Mouse (Mus musculus) stomach, postnatal 0 days (tissue): ENCODE data around the gene Cnr2. TPM values are rescaled to one million over a fixed set of nuclear protein-coding genes. Genes with fewer than 3 reads are reported as not detected.

ENCODE experiments used
- ATAC-seq: fragments of 200-750 bp; cut with Nextera tagmentation; 2 replicates; pipeline ENCODE4 v1.8.0; 2017; ENCODE audit not compliant: low FRiP score, low TSS enrichment
- DNase-seq: peaks from one replicate; pipeline ENCODE4 v3.0.0-alpha.2; 2016; ENCODE audit warnings: low spot score
- H3K27ac ChIP-seq: fragments of 300-500 bp; sonication (generic); replicated peaks from 2 replicates; pipeline ENCODE4 v1.5.1; 2014; ENCODE audit warnings: mild to moderate bottlenecking, control low read depth
- H3K27me3 ChIP-seq: fragments of 300-500 bp; sonication (generic); 2 replicates; pipeline ENCODE4 v1.6.1; 2014; ENCODE audit warnings: low read length; ENCODE audit not compliant: control insufficient read depth, insufficient read depth
- H3K36me3 ChIP-seq: fragments of 300-500 bp; sonication (generic); 2 replicates; pipeline ENCODE4 v1.6.1; 2014; ENCODE audit warnings: low read length, mixed read lengths; ENCODE audit not compliant: control insufficient read depth, insufficient read depth
- H3K4me1 ChIP-seq: fragments of 300-500 bp; sonication (generic); replicated peaks from 2 replicates; pipeline ENCODE4 v1.6.1; 2014; ENCODE audit warnings: antibody characterized with exemption; ENCODE audit not compliant: control insufficient read depth, insufficient read depth
- H3K4me2 ChIP-seq: fragments of 300-500 bp; sonication (generic); replicated peaks from 2 replicates; pipeline ENCODE4 v1.6.1; 2014; ENCODE audit warnings: low read depth, mild to moderate bottlenecking, control low read depth, moderate library complexity
- H3K4me3 ChIP-seq: fragments of 300-500 bp; sonication (generic); 2 replicates; pipeline ENCODE4 v1.5.1; 2014; ENCODE audit warnings: low read depth, low read length, control low read depth
- H3K9ac ChIP-seq: fragments of 300-500 bp; sonication (generic); 2 replicates; pipeline ENCODE4 v1.6.1; 2014; ENCODE audit warnings: mild to moderate bottlenecking, low read length, control low read depth, mixed read lengths
- H3K9me3 ChIP-seq: fragments of 300-500 bp; sonication (generic); 2 replicates; pipeline ENCODE4 v1.6.1; 2016; ENCODE audit warnings: low read length; ENCODE audit not compliant: control insufficient read depth
- CTCF ChIP-seq: IDR thresholded peaks from 2 replicates; pipeline ENCODE4 v1.5.1; 2016; ENCODE audit warnings: antibody characterized with exemption, low read depth, mild to moderate bottlenecking, moderate library complexity
- EP300 ChIP-seq: optimal IDR thresholded peaks from 2 replicates; pipeline ENCODE3; 2016; ENCODE audit warnings: antibody characterized with exemption
- WGBS: fragments of 180-500 bp; shearing (Covaris S2); extraction: QIAGEN DNeasy Blood & Tissue Kit; methylation state at CpG from one replicate; pipeline ENCODE4 v1.1.7; 2014; 5-methylcytosine and 5-hydroxymethylcytosine counted together
- polyA plus RNA-seq: library from polyadenylated mRNA; unstranded; fragments of >200 nt; fragmentation: Nextera tagmentation; extraction: Ambion mirVana; gene quantifications from 2 replicates; pipeline ENCODE4 v1.2.1, GENCODE M21; 2015

Cnr2 gene
- polyA plus RNA-seq, 1 experiment from 2014 or later: 0.11 TPM

DNA sequence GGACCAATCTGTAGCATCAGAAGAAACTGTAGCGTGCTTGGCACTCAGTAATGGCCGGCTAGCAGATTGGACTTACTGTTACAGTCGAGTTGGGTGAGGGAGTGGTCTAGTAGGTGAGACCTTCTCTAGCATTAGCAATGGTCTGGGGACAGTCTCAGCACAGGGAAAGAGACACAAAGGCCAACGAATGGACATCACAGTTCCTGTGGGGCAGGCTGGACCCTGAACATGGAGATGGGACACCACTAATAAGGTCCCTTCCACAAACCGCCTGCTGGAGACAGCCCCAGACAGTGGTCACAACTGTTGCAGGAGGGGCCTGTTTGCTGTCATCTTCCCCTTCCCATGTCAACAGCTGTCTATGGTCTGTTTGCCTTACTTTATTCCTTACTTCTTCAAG lies 66.5 kb downstream of the Cnr2 start:
- Histone ChIP-seq H3K4me2 (no peak overlapping the region), H3K4me3 (no peak overlapping the region), H3K27ac (no peak overlapping the region), H3K4me1 (no peaks in the 10 kb centered on the region), H3K27me3 (no peaks in the 10 kb centered on the region), H3K9me3 (no peaks in the 10 kb centered on the region), H3K36me3 (peaks cover 12% of the 10 kb centered on the region), H3K9ac (no peak overlapping the region)
- TF ChIP-seq EP300 (no peak), CTCF (no peak)
- ATAC-seq (no peak), DNase-seq (no peak)
- WGBS: 93% methylated on average over 5 of the region's 5 CpGs

DNA sequence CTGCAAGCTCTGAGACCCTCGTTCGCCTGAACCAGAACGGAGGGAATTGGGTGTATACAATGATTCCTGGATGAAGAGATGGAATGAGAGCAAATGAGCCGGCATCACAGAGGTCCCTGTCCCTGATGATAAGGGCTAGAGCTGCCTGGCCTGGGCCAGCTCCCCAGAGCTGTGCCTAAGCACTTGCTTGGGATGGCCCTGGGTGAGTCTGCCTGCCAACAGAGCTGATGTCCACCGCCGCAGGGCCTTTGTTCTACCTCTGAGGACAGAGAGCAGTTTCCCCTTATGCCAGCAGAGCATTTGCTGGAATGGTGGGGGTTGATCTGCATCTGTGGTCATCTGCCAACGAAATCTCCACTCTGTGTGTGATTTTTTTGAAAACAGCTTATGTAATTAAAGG lies 67.0 kb downstream of the Cnr2 start:
- no peak for DNase-seq
- H3K27ac ChIP-seq: no peak overlapping the region
- no peak for ATAC-seq
- H3K9me3 ChIP-seq: no peaks in the 10 kb centered on the region
- peaks cover 13% of the 10 kb centered on the region for H3K36me3 ChIP-seq
- H3K4me1 ChIP-seq: no peaks in the 10 kb centered on the region
- H3K27me3 ChIP-seq: no peaks in the 10 kb centered on the region
- no peak overlapping the region for H3K9ac ChIP-seq
- no peak overlapping the region for H3K4me2 ChIP-seq
- no peak overlapping the region for H3K4me3 ChIP-seq
- TF ChIP-seq EP300: no peak
- no peak for TF ChIP-seq CTCF
- 84% methylated on average over 7 of the region's 7 CpGs for WGBS

DNA sequence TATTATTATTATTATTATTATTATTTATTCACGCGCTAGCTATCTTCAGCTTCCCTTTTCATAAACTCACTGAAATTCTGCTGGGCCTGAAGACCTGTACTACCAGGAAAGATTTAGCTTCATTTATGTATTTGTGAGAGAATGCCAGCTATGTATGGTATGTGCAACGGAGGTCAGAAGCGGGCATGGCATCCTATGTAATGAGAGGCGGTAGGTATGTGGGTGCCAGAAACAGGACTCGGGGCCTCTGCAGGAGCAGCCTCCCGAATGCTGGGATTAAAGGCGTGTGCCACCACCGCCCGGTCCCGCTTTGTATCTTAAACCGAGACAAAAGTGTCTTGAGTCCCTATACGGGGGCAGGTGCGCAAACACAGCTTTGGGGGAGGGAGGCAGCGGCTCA lies 67.8 kb downstream of the Cnr2 start:
- WGBS: 5% methylated on average over 15 of the region's 15 CpGs
- Histone ChIP-seq H3K9ac (peak overlapping the region; percentile 76), H3K27ac (peak overlapping the region; percentile 95), H3K4me1 (no peaks in the 10 kb centered on the region), H3K4me3 (peak overlapping the region; percentile 78), H3K27me3 (no peaks in the 10 kb centered on the region), H3K4me2 (peak overlapping the region; percentile 89), H3K36me3 (peaks cover 18% of the 10 kb centered on the region), H3K9me3 (no peaks in the 10 kb centered on the region)
- ATAC-seq (no peak), DNase-seq (no peak)
- TF ChIP-seq EP300 (no peak), CTCF (no peak)

DNA sequence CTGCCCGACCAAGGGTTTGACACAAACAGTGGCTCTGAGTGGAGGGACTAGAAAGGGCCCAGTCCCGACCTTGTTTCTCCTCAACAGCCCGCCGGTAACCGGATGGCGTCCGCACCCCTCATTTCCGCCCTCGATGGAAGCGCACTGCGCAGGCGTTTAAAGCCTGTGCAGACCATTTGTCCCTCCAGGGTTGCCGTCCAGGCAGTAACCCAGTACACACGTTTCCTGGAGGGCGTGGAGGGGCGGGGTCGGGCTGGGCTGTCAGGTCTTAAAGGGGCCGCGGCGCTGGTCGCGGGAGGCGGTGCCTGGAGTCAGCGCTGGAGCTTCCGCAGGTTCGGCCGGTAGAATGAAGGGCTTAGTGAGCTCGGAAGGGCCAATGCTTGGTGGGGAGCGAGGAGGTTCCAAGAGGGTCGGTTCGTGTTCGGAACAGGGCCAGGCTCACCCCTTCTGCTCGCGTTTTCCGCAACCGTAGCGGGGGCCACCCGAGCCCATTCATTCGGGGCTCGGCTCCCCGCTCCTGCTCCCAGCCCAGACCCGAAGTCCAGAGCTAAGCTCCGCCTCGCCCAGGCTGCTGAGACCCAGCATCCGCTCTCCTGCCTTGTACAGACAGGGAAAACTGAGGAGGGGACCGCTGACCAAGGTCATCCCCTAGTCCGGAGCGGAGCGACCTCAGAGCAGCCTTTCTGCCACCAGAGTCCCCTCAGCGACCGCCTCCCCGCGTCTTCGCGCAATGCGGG lies 68.4 kb downstream of the Cnr2 start, which contains the start of gene Gale:
Gale (plus strand) TSS at position 271 of the 737 bp plus-strand sequence.
- peak; percentile 99 for DNase-seq
- ATAC-seq: peak; percentile 81
- Histone ChIP-seq H3K4me2 (peak within 1 kb of the TSS; percentile 89), H3K4me3 (peak within 1 kb of the TSS; percentile 78), H3K9ac (peak within 1 kb of the TSS; percentile 82), H3K36me3 (peaks cover 24% of the 10 kb centered on the region), H3K4me1 (no peaks in the 10 kb centered on the region), H3K27me3 (no peaks in the 10 kb centered on the region), H3K27ac (peak within 1 kb of the TSS; percentile 95), H3K9me3 (no peaks in the 10 kb centered on the region)
- no peak for TF ChIP-seq CTCF
- TF ChIP-seq EP300: peak; percentile 63
- under 1% methylated on average over 55 of the region's 56 CpGs for WGBS

DNA sequence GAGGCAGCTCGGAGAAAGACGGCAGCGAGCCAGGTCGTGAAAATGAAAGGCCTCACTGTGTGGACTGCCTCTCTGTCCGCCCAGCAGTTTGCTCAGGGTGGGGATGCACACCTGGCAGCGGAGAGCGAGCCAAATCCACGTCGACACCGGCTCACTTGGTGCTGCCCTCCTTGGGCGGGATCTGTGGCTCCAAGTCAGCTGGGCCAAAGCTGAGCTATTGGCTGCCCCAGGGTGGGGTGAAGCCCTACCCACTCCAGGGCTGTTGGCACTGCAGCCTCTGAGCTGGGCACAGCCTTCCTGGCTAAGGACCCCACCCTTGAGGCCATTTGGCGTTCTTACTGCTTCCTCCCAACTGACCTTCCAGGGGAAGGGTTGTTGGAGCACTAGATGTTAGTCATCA lies 69.2 kb downstream of the Cnr2 start:
- Histone ChIP-seq H3K4me2 (peak overlapping the region; percentile 89), H3K36me3 (peaks cover 25% of the 10 kb centered on the region), H3K27me3 (no peaks in the 10 kb centered on the region), H3K4me3 (peak overlapping the region; percentile 78), H3K9ac (peak overlapping the region; percentile 82), H3K27ac (peak overlapping the region; percentile 95), H3K4me1 (no peaks in the 10 kb centered on the region), H3K9me3 (no peaks in the 10 kb centered on the region)
- TF ChIP-seq EP300 (no peak), CTCF (peak; percentile 45)
- 2% methylated on average over 12 of the region's 12 CpGs for WGBS
- DNase-seq: peak; percentile 96
- peak; percentile 89 for ATAC-seq

DNA sequence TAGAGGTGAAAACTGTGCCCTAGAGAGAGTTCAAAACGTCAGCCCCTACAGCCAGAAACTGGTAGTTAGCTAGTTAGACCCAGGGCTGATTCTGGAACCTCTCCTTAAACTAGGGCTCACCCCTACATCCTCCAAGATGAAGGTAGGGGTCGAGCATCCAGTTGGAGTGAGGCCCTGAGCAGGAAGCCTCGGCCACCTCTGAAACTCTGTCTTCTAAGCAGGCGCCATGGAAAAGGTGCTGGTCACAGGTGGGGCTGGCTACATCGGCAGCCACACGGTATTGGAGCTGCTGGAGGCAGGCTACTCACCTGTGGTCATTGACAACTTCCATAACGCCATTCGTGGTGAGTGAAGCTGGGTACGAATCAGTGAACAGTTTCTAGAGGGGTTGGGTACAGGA lies 69.9 kb downstream of the Cnr2 start:
- H3K9ac ChIP-seq: no peak overlapping the region
- H3K27ac ChIP-seq: peak overlapping the region; percentile 79
- ATAC-seq: no peak
- DNase-seq: no peak
- H3K4me1 ChIP-seq: no peaks in the 10 kb centered on the region
- H3K4me2 ChIP-seq: peak overlapping the region; percentile 89; the same call in 1 of the 2 replicates
- H3K36me3 ChIP-seq: peaks cover 22% of the 10 kb centered on the region
- 69% methylated on average over 9 of the region's 9 CpGs for WGBS
- H3K4me3 ChIP-seq: no peak overlapping the region
- TF ChIP-seq CTCF (no peak), EP300 (no peak)
- H3K9me3 ChIP-seq: no peaks in the 10 kb centered on the region
- H3K27me3 ChIP-seq: no peaks in the 10 kb centered on the region
